Mouse (Mus musculus) spleen, postnatal 0 days (tissue): ENCODE measurements around the gene Olfr406. TPM values are rescaled to one million over a fixed set of nuclear protein-coding genes. Genes with fewer than 3 reads are reported as not detected.

Experiments used
- polyA plus RNA-seq: library from polyadenylated mRNA; unstranded; fragments of >200 nt; fragmentation: Nextera tagmentation; extraction: Ambion mirVana; gene quantifications from 2 replicates; pipeline ENCODE4 v1.2.1, GENCODE M21; 2015

The Olfr406 gene
- polyA plus RNA-seq = not detected in 2 replicates

GRCm38 (mm10) chr11:74259508-74259907 is at the start of gene Olfr406:
Olfr406 (plus strand) TSS chr11:74259808.

GRCm38 (mm10) chr11:74211279-74211678 is 48.3 kb upstream of the Olfr406 start, which contains the start of gene Olfr43:
Olfr43 (minus strand) TSS chr11:74211379.

GRCm38 (mm10) chr11:74283436-74283835 is 23.8 kb downstream of the Olfr406 start, which contains the start of gene Olfr59:
Olfr59 (plus strand) TSS chr11:74283736.

Other genes with a start within 250 kb of the Olfr406 start
- gene Olfr139, start 203.3 kb upstream of the Olfr406 start, polyA plus RNA-seq = not detected in 2 replicates
- not detected in 2 replicates for gene Olfr399, start 203.2 kb upstream of the Olfr406 start, polyA plus RNA-seq
- not detected in 2 replicates for gene Zfp616, start 189.9 kb upstream of the Olfr406 start, polyA plus RNA-seq
- gene Olfr401, start 146.1 kb upstream of the Olfr406 start, polyA plus RNA-seq = not detected in 2 replicates
- not detected in 2 replicates for gene Olfr402, start 106.3 kb upstream of the Olfr406 start, polyA plus RNA-seq
- gene Olfr403, start 73.6 kb upstream of the Olfr406 start, polyA plus RNA-seq = not detected in 2 replicates
- not detected in 2 replicates for gene Olfr43, start 48.4 kb upstream of the Olfr406 start, polyA plus RNA-seq
- not detected in 2 replicates for gene Olfr59, start 23.9 kb downstream of the Olfr406 start, polyA plus RNA-seq
- not detected in 2 replicates for gene Olfr410, start 78.2 kb downstream of the Olfr406 start, polyA plus RNA-seq
- gene Olfr411, start 92.8 kb downstream of the Olfr406 start, polyA plus RNA-seq = not detected in 2 replicates
- gene Olfr412, start 102.3 kb downstream of the Olfr406 start, polyA plus RNA-seq = not detected in 2 replicates